ENCODE assay signal across 25 mouse cellular contexts in the genomic region with DNA sequence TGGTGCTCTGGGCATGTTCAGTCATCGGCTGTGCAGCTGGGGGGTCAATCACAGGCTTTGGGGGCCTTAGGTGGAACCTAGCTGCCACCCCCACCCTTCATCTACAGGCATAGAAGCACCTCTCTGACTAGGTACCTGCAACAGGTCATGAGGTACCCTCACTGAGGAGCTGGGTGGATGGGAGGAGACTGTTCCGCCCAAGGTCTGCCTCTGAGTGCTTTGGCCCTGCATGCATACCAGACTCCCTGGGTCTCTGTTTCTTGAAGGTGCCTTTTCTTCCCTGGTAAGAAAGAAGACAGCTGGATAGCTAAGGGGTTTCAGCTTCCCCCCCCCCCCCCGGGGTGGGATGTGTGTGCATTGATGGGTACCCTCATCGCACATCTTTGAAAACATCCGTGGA.
A peak's percentile ranks its signal among the peaks of the same experiment; 100 is the strongest.
DNase-seq lines count a peak whose midpoint lies in the region; ATAC-seq and TF ChIP-seq lines count a peak whose summit lies in the region.
"Had no signal": no experiment of that assay in that cellular context is flagged by ENCODE, and none has a peak within 500 bp of the region (broad histone marks: within the 10 kb centered on the region; RNA-seq: fewer than 3 reads in every experiment).

No protein-coding gene starts in this region.

- WGBS in lung, embryonic 15.5 days = 85% methylated on average over 5 of the region's 5 CpGs

- TF ChIP-seq POLR2A in ES-Bruce4 (IDR thresholded peaks at IDR 0.05; ENCODE audit: insufficient read depth, low read length) = no peak
- TF ChIP-seq POLR2A in cortical plate, adult 2 months (IDR thresholded peaks at IDR 0.05; ENCODE audit: extremely low read depth, insufficient read depth, low read length) = no peak

- H3K4me1 ChIP-seq in lung, embryonic 15.5 days = peaks cover 36% of the 10 kb centered on the region
- H3K4me1 ChIP-seq in E14TG2a.4 (replicated peaks; ENCODE audit: low read depth, low read length) (peaks cover 75% of the 10 kb centered on the region), ES-Bruce4 (ENCODE audit: control insufficient read depth, insufficient read depth, low read length) (peaks cover 20% of the 10 kb centered on the region)
- H3K4me1 ChIP-seq in cortical plate, adult 2 months (ENCODE audit: control insufficient read depth, insufficient read depth, low read length) = peaks cover 5% of the 10 kb centered on the region; the same call in 1 of the 2 replicates

- H3K4me3 ChIP-seq in lung, embryonic 15.5 days = no peak overlapping the region
- H3K4me3 ChIP-seq in E14TG2a.4 (replicated peaks; ENCODE audit: low read length) = peak overlapping the region; percentile 59
- H3K4me3 ChIP-seq in ES-Bruce4 (ENCODE audit: low read depth, low read length) = no peak overlapping the region
- H3K4me3 ChIP-seq in cortical plate, adult 2 months (ENCODE audit: insufficient read depth, low read length) = no peak overlapping the region
- H3K4me3 ChIP-seq: forebrain, embryonic 15.5 days; gastrocnemius, adult 2 months; heart, embryonic 13.5 days; hindbrain, embryonic 15.5 days; limb, embryonic 13.5 days had no signal

- no peak overlapping the region for H3K9ac ChIP-seq in lung, embryonic 15.5 days
- H3K9ac ChIP-seq in ES-Bruce4 (ENCODE audit: low read depth, poor library complexity, severe bottlenecking) = no peak overlapping the region
- H3K9ac ChIP-seq: forebrain, embryonic 15.5 days; heart, embryonic 13.5 days; hindbrain, embryonic 15.5 days; limb, embryonic 13.5 days had no signal

- H3K27me3 ChIP-seq in lung, embryonic 15.5 days = no peaks in the 10 kb centered on the region
- H3K27me3 ChIP-seq in E14TG2a.4 (ENCODE audit: insufficient read depth, low read length) (no peaks in the 10 kb centered on the region), ES-Bruce4 (ENCODE audit: control insufficient read depth, insufficient read depth, low read length, poor library complexity, severe bottlenecking) (no peaks in the 10 kb centered on the region)
- H3K27me3 ChIP-seq: forebrain, embryonic 15.5 days; hindbrain, embryonic 15.5 days had no signal

- H3K4me2 ChIP-seq in lung, embryonic 15.5 days = no peak overlapping the region
- H3K4me2 ChIP-seq: forebrain, embryonic 15.5 days; heart, embryonic 13.5 days; hindbrain, embryonic 15.5 days; limb, embryonic 13.5 days; liver, embryonic 11.5 days had no signal

- TF ChIP-seq EP300 in ES-Bruce4 (IDR thresholded peaks at IDR 0.05; ENCODE audit: insufficient read depth, low read depth, low read length) = no peak

- ATAC-seq in lung, embryonic 15.5 days (ENCODE audit: borderline replicate concordance, extremely low read depth, low FRiP score, low TSS enrichment) = no peak
- ATAC-seq: activated CD4-positive, CD25-positive, alpha-beta regulatory T cell, adult 4 months had no signal

- TF ChIP-seq CTCF in E14TG2a.4 (conservative IDR thresholded peaks at IDR 0.05; ENCODE audit: low read length) = no peak
- no peak for TF ChIP-seq CTCF in ES-Bruce4 (IDR thresholded peaks at IDR 0.05; ENCODE audit: low read depth, low read length)
- TF ChIP-seq CTCF in cortical plate, adult 2 months (IDR thresholded peaks at IDR 0.05; ENCODE audit: extremely low read depth, insufficient read depth, low read length) = no peak

- no peaks in the 10 kb centered on the region for H3K36me3 ChIP-seq in lung, embryonic 15.5 days
- H3K36me3 ChIP-seq in E14TG2a.4 (ENCODE audit: insufficient read depth, low read length) = no peaks in the 10 kb centered on the region
- H3K36me3 ChIP-seq in ES-Bruce4 (ENCODE audit: control insufficient read depth, insufficient read depth, low read length, poor library complexity, severe bottlenecking) = no peaks in the 10 kb centered on the region
- H3K36me3 ChIP-seq: forebrain, embryonic 15.5 days; heart, embryonic 13.5 days; hindbrain, embryonic 15.5 days; limb, embryonic 13.5 days had no signal

- DNase-seq in lung, postnatal 14 days = no peak
- no peak for DNase-seq in gastrocnemius, adult 8-10 months (ENCODE audit: low spot score in 2 of 2)
- no peak for DNase-seq in frontal cortex, postnatal 36 days (ENCODE audit: low spot score in 2 of 2)
- DNase-seq: adrenal gland, adult 2 months; adrenal gland, postnatal 36 days; B cell, adult 2 months; cerebellum, adult 18-20 months; cerebellum, postnatal 10 days; gastrocnemius, adult 2 months; heart, postnatal 10 days; kidney, adult 2 months; lung, postnatal 10 days; thymus, adult 2 months; thymus, postnatal 36 days had no signal

- H3K9me3 ChIP-seq in lung, embryonic 15.5 days = no peaks in the 10 kb centered on the region
- H3K9me3 ChIP-seq in E14TG2a.4 (ENCODE audit: low read length) = no peaks in the 10 kb centered on the region
- H3K9me3 ChIP-seq in ES-Bruce4 (replicated peaks; ENCODE audit: control insufficient read depth, insufficient read depth, low read length, poor library complexity, severe bottlenecking) = no peaks in the 10 kb centered on the region
- H3K9me3 ChIP-seq: forebrain, embryonic 15.5 days; heart, embryonic 13.5 days; hindbrain, embryonic 15.5 days; limb, embryonic 13.5 days had no signal

- peak overlapping the region; percentile 13; the same call in 1 of the 2 replicates for H3K27ac ChIP-seq in lung, embryonic 15.5 days
- H3K27ac ChIP-seq in ES-Bruce4 (ENCODE audit: insufficient read depth, low read length) = peak overlapping the region; percentile 34
- H3K27ac ChIP-seq in cortical plate, adult 2 months (ENCODE audit: insufficient read depth, low read length) = peak overlapping the region; percentile 16; the same call in 1 of the 2 replicates
- H3K27ac ChIP-seq: forebrain, embryonic 15.5 days; gastrocnemius, adult 2 months; heart, embryonic 13.5 days; kidney, postnatal 0 days; limb, embryonic 13.5 days had no signal
